Mouse (Mus musculus) forebrain, embryonic 15.5 days (tissue): ENCODE results near the gene Cdiptos. TPM values are rescaled to one million over a fixed set of nuclear protein-coding genes. Genes with fewer than 3 reads are reported as not detected.

Experiments
- ATAC-seq: fragments of 200-750 bp; cut with Nextera tagmentation; replicated peaks from 2 replicates; pipeline ENCODE4 v1.8.0; 2017; ENCODE audit warnings: mild to moderate bottlenecking, moderate TSS enrichment, moderate library complexity
- H3K27ac ChIP-seq: fragments of 300-500 bp; sonication (generic); replicated peaks from 2 replicates; pipeline ENCODE4 v1.5.1; 2015; ENCODE audit warnings: mild to moderate bottlenecking, inconsistent platforms
- H3K27me3 ChIP-seq: fragments of 300-500 bp; sonication (generic); 2 replicates; pipeline ENCODE4 v1.6.1; 2015; ENCODE audit warnings: inconsistent platforms
- H3K36me3 ChIP-seq: fragments of 300-500 bp; sonication (generic); 2 replicates; pipeline ENCODE4 v1.6.1; 2015; ENCODE audit warnings: mild to moderate bottlenecking, inconsistent platforms
- H3K4me1 ChIP-seq: fragments of 300-500 bp; sonication (generic); 2 replicates; pipeline ENCODE4 v1.6.1; 2015; ENCODE audit warnings: inconsistent platforms
- H3K4me2 ChIP-seq: fragments of 300-500 bp; sonication (generic); replicated peaks from 2 replicates; pipeline ENCODE4 v1.6.1; 2015; ENCODE audit warnings: mild to moderate bottlenecking, inconsistent platforms
- H3K4me3 ChIP-seq: fragments of 300-500 bp; sonication (generic); 2 replicates; pipeline ENCODE4 v1.5.1; 2015; ENCODE audit warnings: mild to moderate bottlenecking, inconsistent platforms
- H3K9ac ChIP-seq: fragments of 300-500 bp; sonication (generic); replicated peaks from 2 replicates; pipeline ENCODE4 v1.6.1; 2015; ENCODE audit warnings: mild to moderate bottlenecking, inconsistent platforms
- H3K9me3 ChIP-seq: fragments of 300-500 bp; sonication (generic); 2 replicates; pipeline ENCODE4 v1.6.1; 2016; ENCODE audit warnings: inconsistent platforms
- WGBS: fragments of 180-500 bp; shearing (Covaris S2); methylation state at CpG from one replicate; pipeline ENCODE4 v1.1.7; 2015; ENCODE audit warnings: mixed read lengths; 5-methylcytosine and 5-hydroxymethylcytosine counted together
- polyA plus RNA-seq: library from polyadenylated mRNA; unstranded; fragments of >200 nt; fragmentation: Nextera tagmentation; extraction: Ambion mirVana; gene quantifications from 2 replicates; pipeline ENCODE4 v1.2.1, GENCODE M21; 2015

Cdiptos gene
- polyA plus RNA-seq, 1 experiment from 2014 or later, result 0.56 TPM

GRCm38 (mm10) chr7:126941801-126942200, 34.1 kb downstream of the Cdiptos start:
- WGBS, result 52% methylated on average over 5 of the region's 5 CpGs
- H3K9me3 ChIP-seq, result no peaks in the 10 kb centered on the region
- peaks cover 34% of the 10 kb centered on the region for H3K36me3 ChIP-seq
- no peak overlapping the region; the same call in 1 of the 2 replicates for H3K27ac ChIP-seq
- no peak overlapping the region for H3K4me2 ChIP-seq
- no peak overlapping the region for H3K9ac ChIP-seq
- peaks cover 8% of the 10 kb centered on the region for H3K4me1 ChIP-seq
- ATAC-seq, result no peak
- no peaks in the 10 kb centered on the region for H3K27me3 ChIP-seq
- no peak overlapping the region for H3K4me3 ChIP-seq

- H3K4me3 ChIP-seq, result no peak overlapping the region
- no peak overlapping the region for H3K4me2 ChIP-seq
- no peak overlapping the region for H3K9ac ChIP-seq
- no peaks in the 10 kb centered on the region for H3K9me3 ChIP-seq
- H3K27me3 ChIP-seq, result no peaks in the 10 kb centered on the region
- peaks cover 41% of the 10 kb centered on the region for H3K36me3 ChIP-seq
- no peak overlapping the region; the same call in 1 of the 2 replicates for H3K27ac ChIP-seq
- 51% methylated on average over 6 of the region's 6 CpGs for WGBS
- no peak for ATAC-seq
- H3K4me1 ChIP-seq, result peaks cover 8% of the 10 kb centered on the region
These were observed 34.7 kb downstream of the Cdiptos start for GRCm38 (mm10) chr7:126941171-126941570.

- H3K4me1 ChIP-seq, result peaks cover 16% of the 10 kb centered on the region
- no peaks in the 10 kb centered on the region for H3K9me3 ChIP-seq
- 96% methylated on average over 2 of the region's 2 CpGs for WGBS
- ATAC-seq, result no peak
- H3K36me3 ChIP-seq, result peaks cover 34% of the 10 kb centered on the region
- no peaks in the 10 kb centered on the region for H3K27me3 ChIP-seq
- no peak overlapping the region for H3K27ac ChIP-seq
- H3K4me3 ChIP-seq, result no peak overlapping the region
- no peak overlapping the region for H3K4me2 ChIP-seq
- H3K9ac ChIP-seq, result no peak overlapping the region
These were observed 43.2 kb downstream of the Cdiptos start for GRCm38 (mm10) chr7:126932652-126933051.

- Histone ChIP-seq H3K27ac (peak overlapping the region; percentile 78), H3K4me1 (peaks cover 16% of the 10 kb centered on the region), H3K9ac (peak overlapping the region; percentile 86), H3K36me3 (peaks cover 12% of the 10 kb centered on the region; the same call in 1 of the 2 replicates), H3K4me2 (peak overlapping the region; percentile 87), H3K9me3 (no peaks in the 10 kb centered on the region), H3K4me3 (peak overlapping the region; percentile 94), H3K27me3 (no peaks in the 10 kb centered on the region)
- peak; percentile 90 for ATAC-seq
- WGBS, result 2% methylated on average over 27 of the region's 27 CpGs
These were observed 46.9 kb downstream of the Cdiptos start for GRCm38 (mm10) chr7:126929046-126929445.

- WGBS, result 3% methylated on average over 56 of the region's 56 CpGs
- H3K9me3 ChIP-seq, result no peaks in the 10 kb centered on the region
- H3K36me3 ChIP-seq, result peaks cover 10% of the 10 kb centered on the region; the same call in 1 of the 2 replicates
- H3K4me1 ChIP-seq, result peaks cover 16% of the 10 kb centered on the region
- H3K4me3 ChIP-seq, result peak within 1 kb of the TSS; percentile 94
- ATAC-seq, result peak; percentile 97
- peak within 1 kb of the TSS; percentile 87 for H3K4me2 ChIP-seq
- no peaks in the 10 kb centered on the region for H3K27me3 ChIP-seq
- peak within 1 kb of the TSS; percentile 78 for H3K27ac ChIP-seq
- H3K9ac ChIP-seq, result peak within 1 kb of the TSS; percentile 86
These were observed 47.4 kb downstream of the Cdiptos start, which contains the start of gene Kctd13 for GRCm38 (mm10) chr7:126928384-126929037. Gene Kctd13 (plus strand): TSS chr7:126928879.

GRCm38 (mm10) chr7:126926299-126926698, 49.6 kb downstream of the Cdiptos start:
- peaks cover under 1% of the 10 kb centered on the region; the same call in 1 of the 2 replicates for H3K36me3 ChIP-seq
- no peak for ATAC-seq
- no peak overlapping the region for H3K4me3 ChIP-seq
- H3K4me1 ChIP-seq, result peaks cover 23% of the 10 kb centered on the region
- no peaks in the 10 kb centered on the region for H3K9me3 ChIP-seq
- H3K9ac ChIP-seq, result no peak overlapping the region
- H3K4me2 ChIP-seq, result no peak overlapping the region
- H3K27me3 ChIP-seq, result no peaks in the 10 kb centered on the region
- no peak overlapping the region for H3K27ac ChIP-seq
- 68% methylated on average over 3 of the region's 3 CpGs for WGBS

- Histone ChIP-seq H3K27ac (no peak overlapping the region), H3K36me3 (no peaks in the 10 kb centered on the region), H3K4me2 (no peak overlapping the region), H3K4me1 (peaks cover 6% of the 10 kb centered on the region), H3K9ac (no peak overlapping the region), H3K27me3 (no peaks in the 10 kb centered on the region), H3K9me3 (no peaks in the 10 kb centered on the region), H3K4me3 (no peak overlapping the region)
- WGBS, result 55% methylated on average over 5 of the region's 5 CpGs
- ATAC-seq, result no peak
These were observed 51.9 kb downstream of the Cdiptos start for GRCm38 (mm10) chr7:126923999-126924398.

- Histone ChIP-seq H3K4me1 (peaks cover 6% of the 10 kb centered on the region), H3K9me3 (no peaks in the 10 kb centered on the region), H3K4me3 (0 out of 2 replicates have a peak within 1 kb of the TSS, but pooled peaks have one; percentile 1), H3K4me2 (0 out of 2 replicates have a peak within 1 kb of the TSS, but pooled peaks have one; percentile 2), H3K36me3 (no peaks in the 10 kb centered on the region), H3K9ac (no peak within 1 kb of the TSS), H3K27ac (peak within 1 kb of the TSS; percentile 41), H3K27me3 (no peaks in the 10 kb centered on the region)
- 11% methylated on average over 5 of the region's 5 CpGs for WGBS
- ATAC-seq, result 0 out of 2 replicates have a peak, but pooled peaks have one; percentile 41
These were observed 53.3 kb downstream of the Cdiptos start, which contains the start of gene Tmem219 for GRCm38 (mm10) chr7:126922624-126923060. Gene Tmem219 (minus strand): TSS chr7:126922917.

Other genes with a start within 250 kb of the Cdiptos start
- 101 and 102 TPM in 2 replicates for gene Mapk3, start 216.5 kb downstream of the Cdiptos start, polyA plus RNA-seq
- gene Gdpd3, start 209.8 kb downstream of the Cdiptos start, polyA plus RNA-seq, result 1.5 and 1.7 TPM in 2 replicates
- 207 and 213 TPM in 2 replicates for gene Ypel3, start 199.1 kb downstream of the Cdiptos start, polyA plus RNA-seq
- gene Tbx6, start 194.6 kb downstream of the Cdiptos start, polyA plus RNA-seq, result 0.41 and 0.65 TPM in 2 replicates
- gene Ppp4c, start 183.6 kb downstream of the Cdiptos start, polyA plus RNA-seq, result 215 TPM in 2 replicates
- gene Fam57b, start 178.4 kb downstream of the Cdiptos start, polyA plus RNA-seq, result 35.1 and 38.1 TPM in 2 replicates
- gene 4930451I11Rik, start 144.5 kb downstream of the Cdiptos start, polyA plus RNA-seq, result not detected in 2 replicates
- gene Doc2a, start 128.7 kb downstream of the Cdiptos start, polyA plus RNA-seq, result 9.0 and 9.1 TPM in 2 replicates
- 30.7 and 31.8 TPM in 2 replicates for gene Hirip3, start 114.1 kb downstream of the Cdiptos start, polyA plus RNA-seq
- 86.2 and 98.8 TPM in 2 replicates for gene Ino80e, start 113.7 kb downstream of the Cdiptos start, polyA plus RNA-seq
- gene Taok2, start 91.4 kb downstream of the Cdiptos start, polyA plus RNA-seq, result 54.1 and 56.8 TPM in 2 replicates
- gene Tmem219, start 53.2 kb downstream of the Cdiptos start, polyA plus RNA-seq, result 36.2 and 38.6 TPM in 2 replicates
- 132 and 136 TPM in 2 replicates for gene Kctd13, start 47.2 kb downstream of the Cdiptos start, polyA plus RNA-seq
- gene Asphd1, start 26.5 kb downstream of the Cdiptos start, polyA plus RNA-seq, result 5.6 and 6.9 TPM in 2 replicates
- 25.5 and 32.0 TPM in 2 replicates for gene Sez6l2, start 25.5 kb downstream of the Cdiptos start, polyA plus RNA-seq
- gene Cdipt, start 184 bp downstream of the Cdiptos start, polyA plus RNA-seq, result 104 and 105 TPM in 2 replicates
- 3.0 and 3.5 TPM in 2 replicates for gene Mvp, start 38.5 kb upstream of the Cdiptos start, polyA plus RNA-seq
- gene Pagr1b, start 40.4 kb upstream of the Cdiptos start, polyA plus RNA-seq, result not detected in 2 replicates
- gene Pagr1a, start 41.3 kb upstream of the Cdiptos start, polyA plus RNA-seq, result 32.2 and 40.4 TPM in 2 replicates
- gene Gm42742, start 45.0 kb upstream of the Cdiptos start, polyA plus RNA-seq, result 67.9 and 75.6 TPM in 2 replicates
- 18.0 and 19.8 TPM in 2 replicates for gene Prrt2, start 45.1 kb upstream of the Cdiptos start, polyA plus RNA-seq
- gene Maz, start 50.9 kb upstream of the Cdiptos start, polyA plus RNA-seq, result 79.3 and 84.0 TPM in 2 replicates
- gene Kif22, start 66.4 kb upstream of the Cdiptos start, polyA plus RNA-seq, result 67.6 and 69.0 TPM in 2 replicates
- not detected in 2 replicates for gene Zg16, start 111.2 kb upstream of the Cdiptos start, polyA plus RNA-seq
- 1.3 and 1.6 TPM in 2 replicates for gene AI467606, start 115.3 kb upstream of the Cdiptos start, polyA plus RNA-seq
- gene Qprt, start 146.1 kb upstream of the Cdiptos start, polyA plus RNA-seq, result 0.50 and 0.66 TPM in 2 replicates
- not detected in 2 replicates for gene Spn, start 161.7 kb upstream of the Cdiptos start, polyA plus RNA-seq
- gene Cd2bp2, start 220.0 kb upstream of the Cdiptos start, polyA plus RNA-seq, result 86.7 and 91.5 TPM in 2 replicates
- gene Tbc1d10b, start 232.4 kb upstream of the Cdiptos start, polyA plus RNA-seq, result 33.6 and 35.1 TPM in 2 replicates
- 6.1 and 6.3 TPM in 2 replicates for gene Mylpf, start 232.8 kb upstream of the Cdiptos start, polyA plus RNA-seq